Mouse (Mus musculus) heart, postnatal 0 days (tissue): ENCODE data around the gene Myo19. TPM values are rescaled to one million over a fixed set of nuclear protein-coding genes. Genes with fewer than 3 reads are reported as not detected.

ENCODE experiments used
- ATAC-seq: fragments of 200-750 bp; cut with Nextera tagmentation; 2 replicates; pipeline ENCODE4 v1.8.0; 2017; ENCODE audit warnings: low read depth, moderate number of reproducible peaks, moderate library complexity; ENCODE audit not compliant: insufficient read depth
- DNase-seq: peaks from one replicate; pipeline ENCODE4 v3.0.0-alpha.2; 2016; ENCODE audit warnings: low spot score
- H3K27ac ChIP-seq: fragments of 300-500 bp; sonication (generic); 2 replicates; pipeline ENCODE4 v1.5.1; 2014; ENCODE audit warnings: low read depth, mild to moderate bottlenecking
- H3K27me3 ChIP-seq: fragments of 300-500 bp; sonication (generic); 2 replicates; pipeline ENCODE4 v1.6.1; 2014; ENCODE audit warnings: low read length, mixed read lengths; ENCODE audit not compliant: control insufficient read depth, insufficient read depth
- H3K36me3 ChIP-seq: fragments of 300-500 bp; sonication (generic); replicated peaks from 2 replicates; pipeline ENCODE4 v1.6.1; 2014; ENCODE audit warnings: low read length, mixed read lengths; ENCODE audit not compliant: control insufficient read depth, insufficient read depth
- H3K4me1 ChIP-seq: fragments of 300-500 bp; sonication (generic); 2 replicates; pipeline ENCODE4 v1.6.1; 2014; ENCODE audit warnings: antibody characterized with exemption; ENCODE audit not compliant: control insufficient read depth, insufficient read depth
- H3K4me2 ChIP-seq: fragments of 300-500 bp; sonication (generic); 2 replicates; pipeline ENCODE4 v1.6.1; 2014; ENCODE audit warnings: low read depth, mild to moderate bottlenecking, low read length, moderate library complexity
- H3K4me3 ChIP-seq: fragments of 300-500 bp; sonication (generic); 2 replicates; pipeline ENCODE4 v1.5.1; 2014; ENCODE audit warnings: low read depth, low read length
- H3K9ac ChIP-seq: fragments of 300-500 bp; sonication (generic); replicated peaks from 2 replicates; pipeline ENCODE4 v1.6.1; 2014; ENCODE audit warnings: low read depth, low read length, mixed read lengths
- H3K9me3 ChIP-seq: fragments of 300-500 bp; sonication (generic); replicated peaks from 2 replicates; pipeline ENCODE4 v1.6.1; 2016; ENCODE audit warnings: low read length; ENCODE audit not compliant: control insufficient read depth
- CTCF ChIP-seq: IDR thresholded peaks from 2 replicates; pipeline ENCODE4 v1.5.1; 2016; ENCODE audit warnings: antibody characterized with exemption, control low read depth, low read depth
- EP300 ChIP-seq: IDR thresholded peaks from 2 replicates; pipeline ENCODE4 v1.6.1; 2016; ENCODE audit warnings: antibody characterized with exemption, low read depth
- WGBS: fragments of 180-500 bp; shearing (Covaris S2); extraction: QIAGEN DNeasy Blood & Tissue Kit; methylation state at CpG from one replicate; pipeline ENCODE4 v1.1.7; 2014; 5-methylcytosine and 5-hydroxymethylcytosine counted together
- polyA plus RNA-seq: library from polyadenylated mRNA; unstranded; fragments of >200 nt; fragmentation: Nextera tagmentation; extraction: Ambion mirVana; gene quantifications from 2 replicates; pipeline ENCODE4 v1.2.1, GENCODE M21; 2015
- total RNA-seq: library from RNA; depleted of rRNA; stranded (reverse); fragments of >200 nt; gene quantifications from 2 replicates; pipeline ENCODE4 v1.2.3, GENCODE M21; 2014; ENCODE audit warnings: low replicate concordance

Gene Myo19
- total and polyA plus RNA-seq, 2 experiments from 2014 or later = 3.0 to 12.6 TPM

DNA sequence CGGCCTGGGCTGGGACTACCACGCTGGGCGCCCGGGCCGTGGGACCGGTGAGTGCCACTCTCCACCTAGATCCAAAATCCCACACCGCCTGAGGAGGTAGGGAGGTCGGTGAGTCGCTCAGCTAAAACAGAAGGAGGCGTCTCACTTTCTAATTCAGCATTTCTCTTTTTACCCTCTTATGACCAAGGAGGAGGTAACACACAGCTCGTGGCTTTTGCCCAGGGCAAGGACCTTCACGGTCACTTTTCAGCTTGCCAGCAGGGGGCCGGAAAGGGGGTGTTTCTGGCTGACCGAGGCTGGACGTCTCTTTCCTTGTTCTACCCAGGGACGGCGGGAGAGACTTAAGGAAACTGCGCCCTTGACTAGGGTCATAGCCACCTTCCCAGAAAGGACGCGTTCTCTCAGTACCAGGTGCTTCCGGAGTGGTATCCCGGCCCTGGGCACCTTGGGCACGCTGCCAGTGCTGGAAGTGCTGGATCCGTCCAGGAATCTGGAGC, 565 bp downstream of the Myo19 start:
- WGBS = 1% methylated on average over 24 of the region's 24 CpGs
- Histone ChIP-seq H3K9me3 (no peaks in the 10 kb centered on the region), H3K4me2 (peak overlapping the region; percentile 100), H3K36me3 (peaks cover 27% of the 10 kb centered on the region), H3K27me3 (no peaks in the 10 kb centered on the region), H3K4me1 (peaks cover 8% of the 10 kb centered on the region), H3K27ac (peak overlapping the region; percentile 94), H3K4me3 (peak overlapping the region; percentile 96), H3K9ac (peak overlapping the region; percentile 83)
- peak; percentile 63 for ATAC-seq
- TF ChIP-seq EP300 (no peak), CTCF (peak; percentile 47)
- DNase-seq = peak; percentile 54

DNA sequence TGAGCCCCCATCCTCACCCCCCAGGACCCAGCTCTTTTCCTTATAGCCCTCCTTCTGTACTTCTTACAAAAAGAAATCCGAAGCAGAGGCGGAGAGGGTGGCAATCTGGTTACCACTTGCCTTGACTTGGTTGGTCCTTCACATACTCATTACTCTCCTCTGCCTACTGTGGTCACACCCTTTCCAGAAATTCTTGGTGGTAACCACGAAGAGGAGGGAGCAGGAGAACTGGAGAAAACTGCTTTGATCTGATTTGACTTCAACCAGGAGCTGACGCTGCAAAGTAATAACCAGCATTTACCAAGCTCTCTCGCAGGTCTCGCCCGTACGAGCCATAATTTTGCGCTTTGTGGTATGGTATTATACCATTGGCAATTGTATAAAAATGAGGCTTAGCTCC, 1.0 kb downstream of the Myo19 start:
- ATAC-seq (no peak), DNase-seq (no peak)
- 56% methylated on average over 9 of the region's 9 CpGs for WGBS
- Histone ChIP-seq H3K36me3 (peaks cover 30% of the 10 kb centered on the region), H3K9me3 (no peaks in the 10 kb centered on the region), H3K9ac (peak overlapping the region; percentile 83), H3K4me1 (peaks cover 8% of the 10 kb centered on the region), H3K27me3 (no peaks in the 10 kb centered on the region), H3K4me3 (peak overlapping the region; percentile 96), H3K4me2 (peak overlapping the region; percentile 100), H3K27ac (peak overlapping the region; percentile 94)
- TF ChIP-seq CTCF (no peak), EP300 (no peak)

DNA sequence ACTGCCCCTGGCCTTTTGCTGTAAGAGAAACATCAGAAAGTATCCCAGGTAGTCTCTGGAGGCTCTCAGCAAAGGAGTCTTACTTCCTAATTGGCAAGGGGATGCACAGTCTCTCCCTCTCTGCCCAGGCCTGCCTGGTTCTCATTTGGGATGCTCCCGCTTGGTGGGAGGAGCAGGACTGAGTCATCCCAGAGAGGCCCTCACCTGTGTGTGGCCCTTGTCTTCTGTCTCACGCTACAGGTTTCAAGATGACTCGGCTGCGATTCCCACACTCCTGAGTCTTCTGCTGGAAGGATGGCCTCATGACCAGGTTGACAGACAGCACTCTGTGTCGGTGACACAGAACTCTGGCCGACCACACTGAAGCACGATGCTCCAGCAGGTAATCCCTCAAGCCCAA, 2.4 kb downstream of the Myo19 start:
- Histone ChIP-seq H3K9ac (no peak overlapping the region), H3K9me3 (no peaks in the 10 kb centered on the region)
- WGBS = 92% methylated on average over 7 of the region's 7 CpGs

DNA sequence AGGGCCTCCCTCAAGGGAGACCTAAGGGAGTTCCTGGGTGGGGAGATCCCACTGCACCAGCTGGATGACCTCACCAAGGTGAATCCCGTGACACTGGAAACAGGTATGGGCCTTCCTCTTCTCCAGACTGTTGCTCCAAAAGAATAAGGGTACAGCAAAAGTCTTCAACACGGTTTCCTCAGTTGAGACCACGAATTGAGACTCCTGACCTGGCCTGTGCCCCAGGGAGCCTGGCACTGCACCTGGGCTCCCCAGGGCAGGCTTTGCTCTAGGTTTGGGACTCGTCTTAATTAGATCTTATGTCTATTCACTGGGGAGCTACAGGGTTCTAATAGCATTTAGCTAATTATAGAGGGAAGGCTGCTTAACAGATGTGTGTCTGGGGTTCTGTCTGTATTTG, 5.3 kb downstream of the Myo19 start:
- Histone ChIP-seq H3K9ac (no peak overlapping the region), H3K4me2 (no peak overlapping the region), H3K36me3 (peaks cover 62% of the 10 kb centered on the region), H3K9me3 (no peaks in the 10 kb centered on the region), H3K4me1 (no peaks in the 10 kb centered on the region), H3K27me3 (no peaks in the 10 kb centered on the region), H3K27ac (no peak overlapping the region), H3K4me3 (no peak overlapping the region)
- DNase-seq (no peak), ATAC-seq (no peak)
- WGBS = 89% methylated on average over 4 of the region's 4 CpGs
- TF ChIP-seq EP300 = no peak
- TF ChIP-seq CTCF = no peak

More for the DNA sequence above, 2.4 kb downstream of the Myo19 start:
- Histone ChIP-seq H3K27ac (no peak overlapping the region), H3K27me3 (no peaks in the 10 kb centered on the region), H3K36me3 (peaks cover 39% of the 10 kb centered on the region), H3K4me2 (no peak overlapping the region), H3K4me3 (no peak overlapping the region), H3K4me1 (peaks cover 8% of the 10 kb centered on the region)
- TF ChIP-seq CTCF (no peak), EP300 (no peak)
- DNase-seq (no peak), ATAC-seq (no peak)

DNA sequence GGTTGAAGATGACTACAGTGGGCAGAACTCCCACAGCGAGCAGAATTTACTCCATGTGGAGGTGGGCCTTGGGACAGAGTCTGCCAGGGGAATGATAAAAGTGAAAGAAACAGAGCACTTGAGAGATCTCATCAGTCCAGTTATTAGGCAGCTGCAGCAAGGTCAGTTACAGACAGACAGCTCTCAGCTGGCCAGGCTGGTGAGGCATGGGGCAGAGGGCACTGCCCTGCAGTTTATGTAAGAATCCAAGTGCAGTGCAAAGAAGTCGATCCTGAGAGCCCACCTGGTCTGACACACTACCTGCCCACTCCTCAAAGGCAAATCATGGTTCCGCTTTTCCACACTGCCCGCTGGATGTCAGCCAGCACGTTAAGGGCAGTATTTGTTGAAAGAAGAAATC, 6.3 kb downstream of the Myo19 start:
- 89% methylated on average over 5 of the region's 5 CpGs for whole genome bisulfite sequencing
- H3K27ac ChIP-seq = no peak overlapping the region
- no peaks in the 10 kb centered on the region for H3K27me3 ChIP-seq
- no peak overlapping the region for H3K4me2 ChIP-seq
- no peaks in the 10 kb centered on the region for H3K9me3 ChIP-seq
- ATAC-seq (no peak), DNase-seq (no peak)
- H3K4me1 ChIP-seq = no peaks in the 10 kb centered on the region
- no peak overlapping the region for H3K9ac ChIP-seq
- TF ChIP-seq EP300 (no peak), CTCF (no peak)
- H3K36me3 ChIP-seq = peaks cover 66% of the 10 kb centered on the region
- H3K4me3 ChIP-seq = no peak overlapping the region

DNA sequence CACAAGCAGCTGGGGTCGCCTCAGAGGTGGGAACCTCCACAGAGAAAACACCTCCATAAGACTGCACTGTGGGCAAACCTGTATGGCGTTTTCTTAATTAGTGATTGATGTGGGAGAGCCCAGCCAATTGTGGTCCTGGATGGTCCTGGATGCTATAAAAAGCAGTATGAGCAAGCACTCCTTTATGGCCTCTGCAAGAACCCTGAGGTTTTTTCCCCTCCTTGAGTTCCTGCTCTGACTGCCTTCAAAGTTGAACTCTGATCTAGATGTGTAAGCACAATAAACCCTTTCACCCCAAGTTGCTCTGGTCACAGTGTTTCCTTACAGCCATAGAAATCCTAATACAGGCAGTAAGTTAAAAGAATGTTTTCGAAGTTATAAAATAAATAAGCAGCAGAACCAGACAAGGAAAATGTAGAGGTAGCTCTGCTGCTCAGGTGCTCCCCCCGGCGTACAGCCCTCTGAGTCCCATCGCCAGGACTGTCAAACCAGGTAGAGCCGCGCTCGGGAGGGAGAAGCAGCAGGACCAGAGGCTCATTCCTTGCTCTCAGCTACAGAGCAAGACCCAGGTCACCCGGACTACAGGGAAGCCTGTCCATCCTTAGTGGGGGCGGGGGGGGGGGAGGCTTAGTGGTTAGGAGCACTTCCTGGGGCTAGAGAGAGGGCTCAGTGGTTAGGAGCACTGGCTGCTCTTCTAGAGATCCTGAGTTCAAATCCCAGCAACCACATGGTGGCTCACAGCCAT, 7.0 kb downstream of the Myo19 start:
- Histone ChIP-seq H3K9me3 (no peaks in the 10 kb centered on the region), H3K27ac (no peak overlapping the region), H3K4me1 (no peaks in the 10 kb centered on the region), H3K36me3 (peaks cover 73% of the 10 kb centered on the region), H3K4me2 (no peak overlapping the region), H3K27me3 (no peaks in the 10 kb centered on the region), H3K9ac (no peak overlapping the region), H3K4me3 (no peak overlapping the region)
- no peak for DNase-seq
- ATAC-seq = no peak
- 90% methylated on average over 11 of the region's 11 CpGs for WGBS
- TF ChIP-seq EP300 = no peak
- no peak for TF ChIP-seq CTCF
